Mouse (Mus musculus): ENCODE results near the gene Arhgef12. TPM values are rescaled to one million over a fixed set of nuclear protein-coding genes. Genes with fewer than 3 reads are reported as not detected.

Gene Arhgef12
- polyA plus RNA-seq, 1 experiment from 2014 or later, result 3.9 TPM

GRCm38 (mm10) chr9:42943781-42944535 lies 163.1 kb downstream of the Arhgef12 start, which contains the start of gene Grik4:
Gene Grik4, minus strand, starts transcription at chr9:42944493.
- peak; percentile 74 for ATAC-seq
- peak within 1 kb of the TSS; percentile 100 for H3K4me2 ChIP-seq (replicated peaks; ENCODE audit: low read depth)
- no peaks in the 10 kb centered on the region for H3K9me3 ChIP-seq (ENCODE audit: control insufficient read depth)

GRCm38 (mm10) chr9:42943057-42943529 lies 163.9 kb downstream of the Arhgef12 start:
- no peaks in the 10 kb centered on the region for H3K9me3 ChIP-seq (ENCODE audit: control insufficient read depth)
- H3K27ac ChIP-seq (ENCODE audit: low read depth, low read length), result no peak overlapping the region
- H3K9ac ChIP-seq (ENCODE audit: low read depth, low read length), result no peak overlapping the region
- no peaks in the 10 kb centered on the region for H3K4me1 ChIP-seq (replicated peaks; ENCODE audit: control insufficient read depth, insufficient read depth, low read length)
- H3K4me3 ChIP-seq (ENCODE audit: low read depth, low read length), result peak overlapping the region; percentile 60
- WGBS, result 27% methylated on average over 9 of the region's 9 CpGs
- 0 out of 2 replicates have a peak, but pooled peaks have one; percentile 4 for ATAC-seq
- H3K4me2 ChIP-seq (replicated peaks; ENCODE audit: low read depth), result peak overlapping the region; percentile 100
- H3K27me3 ChIP-seq (replicated peaks; ENCODE audit: control insufficient read depth, insufficient read depth, low read length), result peaks cover 7% of the 10 kb centered on the region; the same call in 1 of the 2 replicates
- TF ChIP-seq CTCF (IDR thresholded peaks at IDR 0.05; ENCODE audit: low read depth), result peak; percentile 56
- H3K36me3 ChIP-seq (ENCODE audit: control insufficient read depth, insufficient read depth), result no peaks in the 10 kb centered on the region

More at GRCm38 (mm10) chr9:42943781-42944535, 163.1 kb downstream of the Arhgef12 start, which contains the start of gene Grik4:
- Histone ChIP-seq H3K27me3 (replicated peaks; ENCODE audit: control insufficient read depth, insufficient read depth, low read length) (peaks cover 7% of the 10 kb centered on the region; the same call in 1 of the 2 replicates), H3K4me1 (replicated peaks; ENCODE audit: control insufficient read depth, insufficient read depth, low read length) (no peaks in the 10 kb centered on the region), H3K27ac (ENCODE audit: low read depth, low read length) (no peak within 1 kb of the TSS), H3K4me3 (ENCODE audit: low read depth, low read length) (peak within 1 kb of the TSS; percentile 60), H3K9ac (ENCODE audit: low read depth, low read length) (peak within 1 kb of the TSS; percentile 51), H3K36me3 (ENCODE audit: control insufficient read depth, insufficient read depth) (no peaks in the 10 kb centered on the region)
- under 1% methylated on average over 35 of the region's 68 CpGs for WGBS
- peak; percentile 36 for TF ChIP-seq CTCF (IDR thresholded peaks at IDR 0.05; ENCODE audit: low read depth)

DNA sequence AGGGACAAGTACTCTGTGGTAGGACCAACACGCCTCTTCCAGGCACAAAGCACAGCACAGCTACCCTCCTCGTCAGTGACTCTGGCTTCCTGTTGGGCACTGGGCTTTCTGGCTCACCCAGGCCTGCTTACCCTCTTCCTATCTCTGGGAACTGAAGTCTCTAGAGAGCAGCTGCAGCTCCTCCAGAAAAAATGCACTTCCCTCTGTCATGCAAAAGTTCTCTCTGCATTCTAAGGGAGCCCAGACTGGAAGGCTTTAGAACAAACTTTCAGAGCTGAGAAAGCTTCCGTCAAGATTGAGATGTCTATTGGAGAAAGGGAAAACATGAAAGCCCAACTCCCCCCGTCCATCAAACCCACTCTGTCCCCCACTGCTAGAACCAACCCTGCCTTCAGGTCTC lies 164.9 kb downstream of the Arhgef12 start:
- Histone ChIP-seq H3K27me3 (replicated peaks; ENCODE audit: control insufficient read depth, insufficient read depth, low read length) (peaks cover 7% of the 10 kb centered on the region; the same call in 1 of the 2 replicates), H3K36me3 (ENCODE audit: control insufficient read depth, insufficient read depth) (no peaks in the 10 kb centered on the region), H3K9me3 (ENCODE audit: control insufficient read depth) (no peaks in the 10 kb centered on the region), H3K27ac (ENCODE audit: low read depth, low read length) (no peak overlapping the region), H3K4me1 (replicated peaks; ENCODE audit: control insufficient read depth, insufficient read depth, low read length) (no peaks in the 10 kb centered on the region), H3K4me2 (replicated peaks; ENCODE audit: low read depth) (no peak overlapping the region), H3K9ac (ENCODE audit: low read depth, low read length) (no peak overlapping the region), H3K4me3 (ENCODE audit: low read depth, low read length) (no peak overlapping the region)
- no peak for TF ChIP-seq CTCF (IDR thresholded peaks at IDR 0.05; ENCODE audit: low read depth)
- WGBS, result 54% methylated on average over 4 of the region's 4 CpGs
- ATAC-seq, result no peak

- no peak for TF ChIP-seq CTCF (IDR thresholded peaks at IDR 0.05; ENCODE audit: low read depth)
- Histone ChIP-seq H3K4me1 (replicated peaks; ENCODE audit: control insufficient read depth, insufficient read depth, low read length) (no peaks in the 10 kb centered on the region), H3K9ac (ENCODE audit: low read depth, low read length) (no peak overlapping the region), H3K9me3 (ENCODE audit: control insufficient read depth) (no peaks in the 10 kb centered on the region), H3K4me2 (replicated peaks; ENCODE audit: low read depth) (no peak overlapping the region), H3K36me3 (ENCODE audit: control insufficient read depth, insufficient read depth) (no peaks in the 10 kb centered on the region), H3K4me3 (ENCODE audit: low read depth, low read length) (no peak overlapping the region), H3K27ac (ENCODE audit: low read depth, low read length) (no peak overlapping the region), H3K27me3 (replicated peaks; ENCODE audit: control insufficient read depth, insufficient read depth, low read length) (no peaks in the 10 kb centered on the region)
- no peak for ATAC-seq
- WGBS, result 22% methylated on average over 7 of the region's 7 CpGs
Observed at GRCm38 (mm10) chr9:42932146-42932545, 174.9 kb downstream of the Arhgef12 start.

GRCm38 (mm10) chr9:42927498-42927897 lies 179.5 kb downstream of the Arhgef12 start:
- ATAC-seq, result no peak
- 56% methylated on average over 10 of the region's 10 CpGs for WGBS
- Histone ChIP-seq H3K27me3 (replicated peaks; ENCODE audit: control insufficient read depth, insufficient read depth, low read length) (no peaks in the 10 kb centered on the region), H3K9ac (ENCODE audit: low read depth, low read length) (no peak overlapping the region), H3K4me1 (replicated peaks; ENCODE audit: control insufficient read depth, insufficient read depth, low read length) (no peaks in the 10 kb centered on the region), H3K9me3 (ENCODE audit: control insufficient read depth) (no peaks in the 10 kb centered on the region), H3K4me2 (replicated peaks; ENCODE audit: low read depth) (no peak overlapping the region), H3K36me3 (ENCODE audit: control insufficient read depth, insufficient read depth) (no peaks in the 10 kb centered on the region), H3K4me3 (ENCODE audit: low read depth, low read length) (no peak overlapping the region), H3K27ac (ENCODE audit: low read depth, low read length) (no peak overlapping the region)
- no peak for TF ChIP-seq CTCF (IDR thresholded peaks at IDR 0.05; ENCODE audit: low read depth)

DNA sequence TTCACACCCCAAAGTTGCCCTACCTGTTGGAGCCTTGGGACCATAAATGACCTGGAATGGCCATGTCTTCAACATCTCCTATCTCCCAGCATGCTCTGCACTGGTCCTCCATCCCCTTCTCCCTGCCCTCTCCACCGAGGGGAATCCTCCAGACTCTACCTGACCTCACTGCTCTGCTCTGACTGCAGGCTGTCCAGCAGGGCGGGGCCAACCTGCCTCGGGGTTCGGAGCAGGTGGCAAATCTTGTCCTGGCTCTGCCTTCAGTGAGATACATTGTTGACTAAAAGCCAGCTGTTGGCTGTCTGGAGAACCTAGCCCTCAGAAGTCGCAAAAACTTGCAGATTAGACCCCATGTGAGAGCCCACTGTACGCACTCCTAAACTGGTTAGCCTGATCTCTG lies 180.5 kb downstream of the Arhgef12 start:
- no peak overlapping the region for H3K9ac ChIP-seq (ENCODE audit: low read depth, low read length)
- no peaks in the 10 kb centered on the region for H3K4me1 ChIP-seq (replicated peaks; ENCODE audit: control insufficient read depth, insufficient read depth, low read length)
- H3K9me3 ChIP-seq (ENCODE audit: control insufficient read depth), result no peaks in the 10 kb centered on the region
- ATAC-seq, result 0 out of 2 replicates have a peak, but pooled peaks have one; percentile 38
- H3K4me2 ChIP-seq (replicated peaks; ENCODE audit: low read depth), result no peak overlapping the region
- H3K36me3 ChIP-seq (ENCODE audit: control insufficient read depth, insufficient read depth), result no peaks in the 10 kb centered on the region
- no peak for TF ChIP-seq CTCF (IDR thresholded peaks at IDR 0.05; ENCODE audit: low read depth)
- H3K27ac ChIP-seq (ENCODE audit: low read depth, low read length), result no peak overlapping the region
- H3K27me3 ChIP-seq (replicated peaks; ENCODE audit: control insufficient read depth, insufficient read depth, low read length), result no peaks in the 10 kb centered on the region
- no peak overlapping the region for H3K4me3 ChIP-seq (ENCODE audit: low read depth, low read length)
- 45% methylated on average over 6 of the region's 6 CpGs for WGBS

Data from intestine, postnatal 0 days (tissue).